Mouse (Mus musculus) c-Kit-positive CD71-negative TER-119-negative erythroid progenitor cells, embryonic 14.5 days (primary cell): ENCODE results near the gene Chd3.
"Not testable (repeated sequence)": the region's sequence is repeated elsewhere in the genome, so short reads cannot be mapped to it uniquely, and the experiment has no call there.

ENCODE experiments used
- DNase-seq: peaks from one replicate; pipeline ENCODE4 v3.0.0-alpha.2; 2013; ENCODE audit warnings: low read depth

Chd3 gene

GRCm38 (mm10) chr11:69406282-69406681 lies 37.1 kb upstream of the Chd3 start:
- DNase-seq, result no peak

- DNase-seq, result no peak
Observed at GRCm38 (mm10) chr11:69405397-69406200, 36.4 kb upstream of the Chd3 start.

GRCm38 (mm10) chr11:69404595-69405396 lies 35.6 kb upstream of the Chd3 start:
- no peak for DNase-seq

GRCm38 (mm10) chr11:69403691-69404594 lies 34.7 kb upstream of the Chd3 start:
- DNase-seq, result no peak

- no peak for DNase-seq
Observed at GRCm38 (mm10) chr11:69401987-69402386, 32.8 kb upstream of the Chd3 start.

GRCm38 (mm10) chr11:69401210-69401637 lies 32.0 kb upstream of the Chd3 start:
- peak; percentile 69 for DNase-seq

- no peak for DNase-seq
Observed at GRCm38 (mm10) chr11:69400083-69400850, 31.1 kb upstream of the Chd3 start.

- DNase-seq, result no peak
Observed at GRCm38 (mm10) chr11:69399201-69400082, 30.2 kb upstream of the Chd3 start.

DNA sequence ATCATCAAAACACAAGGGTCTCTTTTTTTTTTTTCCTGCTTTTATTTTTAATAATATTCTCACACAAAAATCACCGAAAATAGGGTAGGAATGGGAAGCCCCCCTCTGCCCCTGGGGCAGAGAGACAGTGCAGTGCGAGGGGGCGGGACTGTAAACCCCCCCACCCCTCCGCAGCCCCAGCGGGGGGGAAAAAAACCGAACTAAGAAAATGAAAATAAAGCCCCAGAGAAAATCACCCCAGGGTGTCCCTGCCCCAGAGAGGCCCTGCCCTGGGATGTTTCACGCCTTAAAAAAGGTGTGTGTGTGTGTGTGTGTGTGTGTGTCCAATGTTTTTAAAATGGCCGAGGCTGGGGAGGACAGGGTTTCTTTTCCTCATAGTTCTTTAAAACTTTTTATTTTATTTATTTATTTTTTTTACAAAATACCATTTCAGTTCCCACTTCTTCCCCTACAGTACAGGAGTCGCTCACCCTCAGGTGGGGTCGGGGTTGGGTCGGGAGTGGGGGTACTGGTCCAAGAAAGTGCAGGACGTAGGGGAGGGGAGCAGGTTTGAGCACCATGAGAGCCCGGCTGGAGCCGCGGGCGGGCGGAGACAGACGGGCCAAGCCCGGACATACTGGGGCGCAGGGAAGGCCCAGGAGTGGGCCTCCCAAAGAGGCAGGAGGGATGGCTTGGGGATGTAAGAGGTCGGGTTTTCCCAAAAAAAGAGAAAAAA lies 29.4 kb upstream of the Chd3 start:
- no peak for DNase-seq

- no peak for DNase-seq
Observed at GRCm38 (mm10) chr11:69398059-69398458, 28.9 kb upstream of the Chd3 start, which contains the start of gene Tmem88. Gene Tmem88, minus strand, starts transcription at chr11:69398234.

GRCm38 (mm10) chr11:69397581-69398057 lies 28.4 kb upstream of the Chd3 start:
- DNase-seq, result no peak

DNA sequence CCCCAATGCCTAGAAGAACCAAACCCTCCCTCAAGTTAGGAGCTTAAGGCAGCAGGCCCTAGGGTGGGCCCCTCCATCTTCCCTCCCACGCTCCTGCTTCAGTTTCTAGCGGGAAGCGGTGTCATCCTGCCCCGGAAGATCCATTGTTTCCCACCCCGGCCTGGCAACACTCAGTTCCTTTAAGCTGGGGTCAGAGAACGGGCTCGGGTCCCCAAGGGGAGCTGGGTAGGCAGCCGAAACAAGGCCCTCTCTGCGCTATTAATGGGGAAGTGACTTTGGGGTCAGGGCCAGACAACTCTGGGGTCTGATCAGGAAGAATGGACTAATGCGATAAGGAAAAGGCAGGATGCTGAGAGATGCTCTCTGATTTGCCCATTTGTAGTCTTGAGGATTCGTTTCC lies 27.6 kb upstream of the Chd3 start:
- DNase-seq, result no peak

- DNase-seq, result peak; percentile 98
Observed at GRCm38 (mm10) chr11:69395634-69396373, 26.6 kb upstream of the Chd3 start.

DNA sequence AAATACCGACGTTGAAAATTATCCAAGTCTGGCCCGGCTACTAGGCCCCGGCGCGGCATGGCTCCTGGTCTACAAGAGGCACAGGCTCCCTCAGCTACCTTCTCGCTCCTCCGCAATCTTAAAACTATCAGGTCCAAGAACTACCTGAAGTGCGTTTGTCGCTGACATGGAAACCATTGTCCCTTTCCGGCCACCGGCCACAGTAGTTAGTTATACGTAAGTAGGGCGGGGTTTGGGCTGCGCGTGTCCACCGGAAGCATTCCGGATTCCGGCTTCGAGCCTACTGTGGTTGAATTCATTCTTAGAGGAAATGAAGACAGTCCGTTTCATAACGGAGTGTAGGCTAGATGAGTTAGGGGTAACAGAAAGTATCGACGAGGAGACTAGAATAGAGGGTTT lies 26.0 kb upstream of the Chd3 start, which contains the start of the genes Naa38 and Cyb5d1:
Gene Naa38 (plus strand): TSS at position 253 of the 399 bp plus-strand sequence.
Gene Cyb5d1 (minus strand): TSS at position 397 of the 399 bp plus-strand sequence.
- peak; percentile 80 for DNase-seq

- not testable (repeated sequence) for DNase-seq
Observed at GRCm38 (mm10) chr11:69394591-69395167, 25.5 kb upstream of the Chd3 start.

GRCm38 (mm10) chr11:69390400-69391034 lies 21.3 kb upstream of the Chd3 start:
- peak; percentile 72 for DNase-seq
